Mouse (Mus musculus): ENCODE measurements at regions not wholly inside any gene's neighbourhood (a gene's known extent, or its start where the extent isn't known, plus 50 kb on each side); places are given as distances from the start of the nearest gene placed in this dataset.

GRCm38 (mm10) chr5:75865096-75865495 is 113.2 kb downstream of the Kdr start:
- TF ChIP-seq GABPA (IDR thresholded peaks at IDR 0.05; ENCODE audit: low read depth, low read length) (no peak), BHLHE40 (IDR thresholded peaks at IDR 0.05; ENCODE audit: borderline replicate concordance, low read depth, low read length) (no peak), ZC3H11A (IDR thresholded peaks at IDR 0.05; ENCODE audit: low read depth, low read length) (no peak), CTCF (IDR thresholded peaks at IDR 0.05 in 2 of 3, conservative IDR thresholded peaks at IDR 0.05 in 1 of 3; ENCODE audit: control insufficient read depth in 1 of 3, insufficient read depth in 1 of 3, low read depth in 2 of 3, low read length in 3 of 3, poor library complexity in 1 of 3, severe bottlenecking in 1 of 3) (no peak), POLR2A (IDR thresholded peaks at IDR 0.05; ENCODE audit: control insufficient read depth in 1 of 2, insufficient read depth in 1 of 2, low read depth in 1 of 2, low read length in 2 of 2, poor library complexity in 1 of 2) (no peak)

All from MEL (cell line).